Comparison of ENCODE assay signal across 8 mouse cellular contexts in the genomic region with DNA sequence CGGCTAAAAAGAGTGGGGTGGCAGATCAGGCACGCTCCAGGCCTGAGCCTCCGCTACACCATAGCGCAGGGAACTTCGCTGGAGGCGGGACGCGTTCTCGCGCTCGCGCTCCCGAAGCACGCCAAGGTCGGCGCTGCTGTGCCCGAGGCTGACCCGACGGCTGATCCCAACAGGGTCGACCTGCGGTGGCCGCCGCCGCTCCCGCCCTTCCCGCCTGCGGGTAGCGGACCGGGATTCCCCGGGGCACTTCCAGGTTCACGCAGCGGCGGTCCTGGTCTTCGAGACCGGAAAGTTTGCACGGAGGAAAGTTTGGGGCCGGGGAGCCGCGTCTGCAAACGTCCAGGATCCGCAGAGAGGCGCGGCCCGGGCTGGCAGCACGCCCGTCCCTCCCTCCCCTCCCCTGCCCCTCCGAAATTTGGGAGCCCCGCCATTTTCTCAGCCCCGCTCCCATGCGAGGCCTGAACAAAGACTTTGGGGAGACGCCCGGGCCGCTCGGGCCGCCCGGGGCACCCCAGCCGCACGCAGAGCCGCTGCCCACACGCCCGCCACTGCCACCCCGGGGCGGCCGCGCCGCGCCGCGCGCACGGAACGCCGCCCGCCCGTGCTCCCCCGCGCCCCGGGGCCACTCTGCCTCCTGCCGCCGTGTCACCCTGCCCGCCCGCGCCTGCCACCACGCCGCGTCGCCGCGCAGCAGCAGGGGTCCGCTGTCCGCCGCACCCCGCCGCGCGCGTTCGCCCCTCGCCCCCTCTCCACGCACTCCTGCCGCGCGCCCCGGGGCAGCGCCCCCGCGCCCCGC. TPM values are rescaled to one million over a fixed set of nuclear protein-coding genes. Genes with fewer than 3 reads are reported as not detected.
DNase-seq lines count a peak whose midpoint lies in the region; ATAC-seq and TF ChIP-seq lines count a peak whose summit lies in the region.

No protein-coding gene starts in this region.

- no peak for TF ChIP-seq POLR2A in bone marrow macrophage, adult 2 months (IDR thresholded peaks at IDR 0.05; ENCODE audit: borderline replicate concordance, low read depth, low read length)

- no peak; the same call in 1 of the 2 replicates for ATAC-seq in forebrain, embryonic 16.5 days
- ATAC-seq in hindbrain, postnatal 0 days: no peak
- peak; percentile 51 for ATAC-seq in liver, embryonic 15.5 days (ENCODE audit: insufficient read depth)
- ATAC-seq in neural tube, embryonic 12.5 days (ENCODE audit: low FRiP score, low read depth): peak; percentile 39; the same call in 1 of the 2 replicates

- WGBS in forebrain, embryonic 16.5 days: under 1% methylated on average over 83 of the region's 108 CpGs
- under 1% methylated on average over 69 of the region's 108 CpGs for WGBS in hindbrain, postnatal 0 days
- 1% methylated on average over 103 of the region's 108 CpGs for WGBS in liver, embryonic 15.5 days (ENCODE audit: insufficient replicate concordance)
- under 1% methylated on average over 92 of the region's 108 CpGs for WGBS in neural tube, embryonic 12.5 days

- no peak overlapping the region for H3K27ac ChIP-seq in bone marrow macrophage, adult 2 months (ENCODE audit: insufficient read depth, low read depth, low read length)
- peak overlapping the region; percentile 99 for H3K27ac ChIP-seq in forebrain, embryonic 16.5 days (ENCODE audit: low read length)
- peak overlapping the region; percentile 93 for H3K27ac ChIP-seq in hindbrain, postnatal 0 days
- H3K27ac ChIP-seq in liver, embryonic 15.5 days (replicated peaks): peak overlapping the region; percentile 51; the same call in 1 of the 2 replicates
- H3K27ac ChIP-seq in neural tube, embryonic 12.5 days: no peak overlapping the region

- peaks cover 2% of the 10 kb centered on the region; the same call in 1 of the 2 replicates for H3K4me1 ChIP-seq in bone marrow macrophage, adult 2 months (ENCODE audit: control insufficient read depth, insufficient read depth, low read length)
- H3K4me1 ChIP-seq in forebrain, embryonic 16.5 days (replicated peaks; ENCODE audit: control insufficient read depth, insufficient read depth, low read length): peaks cover 58% of the 10 kb centered on the region
- peaks cover 12% of the 10 kb centered on the region for H3K4me1 ChIP-seq in hindbrain, postnatal 0 days (ENCODE audit: insufficient read depth, low read length)
- H3K4me1 ChIP-seq in liver, embryonic 15.5 days (replicated peaks): peaks cover 33% of the 10 kb centered on the region
- H3K4me1 ChIP-seq in neural tube, embryonic 12.5 days: peaks cover 25% of the 10 kb centered on the region

- H3K36me3 ChIP-seq in forebrain, embryonic 16.5 days (ENCODE audit: control insufficient read depth, insufficient read depth): no peaks in the 10 kb centered on the region
- no peaks in the 10 kb centered on the region for H3K36me3 ChIP-seq in hindbrain, postnatal 0 days (ENCODE audit: insufficient read depth, low read length)
- H3K36me3 ChIP-seq in liver, embryonic 15.5 days (replicated peaks): no peaks in the 10 kb centered on the region
- no peaks in the 10 kb centered on the region for H3K36me3 ChIP-seq in neural tube, embryonic 12.5 days

- TF ChIP-seq CTCF in bone marrow macrophage, adult 2 months (IDR thresholded peaks at IDR 0.05; ENCODE audit: low read depth, low read length): no peak
- no peak for TF ChIP-seq CTCF in hindbrain, postnatal 0 days (IDR thresholded peaks at IDR 0.05; ENCODE audit: low read depth)

- peak overlapping the region; percentile 98 for H3K9ac ChIP-seq in forebrain, embryonic 16.5 days (replicated peaks; ENCODE audit: low read depth, low read length)
- H3K9ac ChIP-seq in hindbrain, postnatal 0 days (replicated peaks; ENCODE audit: low read length): peak overlapping the region; percentile 97
- peak overlapping the region; percentile 69 for H3K9ac ChIP-seq in liver, embryonic 15.5 days
- peak overlapping the region; percentile 75 for H3K9ac ChIP-seq in neural tube, embryonic 12.5 days

- peak; percentile 31 for DNase-seq in thymus, postnatal 14 days
- DNase-seq in thymus, postnatal 0 days (ENCODE audit: low spot score): no peak
- DNase-seq in hindbrain, postnatal 0 days (ENCODE audit: low spot score): peak; percentile 67
- no peak for DNase-seq in frontal cortex, adult 2 months (ENCODE audit: extremely low spot score in 1 of 2, low spot score in 1 of 2)

- H3K27me3 ChIP-seq in forebrain, embryonic 16.5 days (replicated peaks; ENCODE audit: control insufficient read depth, insufficient read depth, low read length): no peaks in the 10 kb centered on the region
- H3K27me3 ChIP-seq in hindbrain, postnatal 0 days (ENCODE audit: insufficient read depth, low read length): peaks cover 5% of the 10 kb centered on the region; the same call in 1 of the 2 replicates
- H3K27me3 ChIP-seq in liver, embryonic 15.5 days: peaks cover 95% of the 10 kb centered on the region
- peaks cover 93% of the 10 kb centered on the region for H3K27me3 ChIP-seq in neural tube, embryonic 12.5 days (replicated peaks)

- no peaks in the 10 kb centered on the region for H3K9me3 ChIP-seq in forebrain, embryonic 16.5 days (ENCODE audit: control insufficient read depth, low read length)
- H3K9me3 ChIP-seq in hindbrain, postnatal 0 days (ENCODE audit: low read length): no peaks in the 10 kb centered on the region
- H3K9me3 ChIP-seq in liver, embryonic 15.5 days (replicated peaks): no peaks in the 10 kb centered on the region
- H3K9me3 ChIP-seq in neural tube, embryonic 12.5 days: no peaks in the 10 kb centered on the region

- peak overlapping the region; percentile 66 for H3K4me3 ChIP-seq in bone marrow macrophage, adult 2 months (ENCODE audit: insufficient read depth, low read length)
- peak overlapping the region; percentile 76 for H3K4me3 ChIP-seq in forebrain, embryonic 16.5 days (replicated peaks; ENCODE audit: low read length)
- H3K4me3 ChIP-seq in hindbrain, postnatal 0 days (ENCODE audit: low read length): peak overlapping the region; percentile 83
- H3K4me3 ChIP-seq in liver, embryonic 15.5 days (replicated peaks): peak overlapping the region; percentile 70
- peak overlapping the region; percentile 65 for H3K4me3 ChIP-seq in neural tube, embryonic 12.5 days

- H3K4me2 ChIP-seq in forebrain, embryonic 16.5 days (ENCODE audit: low read length): peak overlapping the region; percentile 73
- peak overlapping the region; percentile 80 for H3K4me2 ChIP-seq in hindbrain, postnatal 0 days (ENCODE audit: low read depth, low read length)
- peak overlapping the region; percentile 97 for H3K4me2 ChIP-seq in liver, embryonic 15.5 days
- peak overlapping the region; percentile 66 for H3K4me2 ChIP-seq in neural tube, embryonic 12.5 days (replicated peaks)

RNA-seq across cellular contexts. Expression of gene Nfix, which starts 0.8 kb away (rescaled TPM):
- 7.2 and 11.7 TPM in 2 replicates for polyA plus RNA-seq in thymus, postnatal 0 days (2015; fragmentation: Nextera tagmentation; extraction: Ambion mirVana)
- 8.3 and 12.5 TPM in 2 replicates for polyA plus RNA-seq in bone marrow macrophage, adult 2 months (2012; ENCODE audit: insufficient read depth, insufficient read length, missing spikeins)
- 440 and 546 TPM in 2 replicates for polyA plus RNA-seq in forebrain, embryonic 16.5 days (2015; fragmentation: Nextera tagmentation; extraction: Ambion mirVana)
- 90.4 and 92.5 TPM in 2 replicates for total RNA-seq in hindbrain, postnatal 0 days (2014; rRNA removed)
- polyA plus RNA-seq in hindbrain, postnatal 0 days (2015; fragmentation: Nextera tagmentation; extraction: Ambion mirVana): 123 and 126 TPM in 2 replicates
- 2.1 and 2.8 TPM in 2 replicates for polyA plus RNA-seq in liver, embryonic 15.5 days (2015; fragmentation: Nextera tagmentation; extraction: Ambion mirVana)
- polyA plus RNA-seq in neural tube, embryonic 12.5 days (2016; fragmentation: Nextera tagmentation; extraction: Ambion mirVana): 8.4 and 11.2 TPM in 2 replicates
- 51.3 and 61.3 TPM in 2 replicates for polyA plus RNA-seq in frontal cortex, adult 2 months (2012; rRNA removed)

RNA-seq across cellular contexts. Expression of gene Dand5, which starts 23.3 kb away (rescaled TPM):
- polyA plus RNA-seq in thymus, postnatal 0 days (2015; fragmentation: Nextera tagmentation; extraction: Ambion mirVana): 4.0 and 4.4 TPM in 2 replicates
- polyA plus RNA-seq in bone marrow macrophage, adult 2 months (2012; ENCODE audit: insufficient read depth, insufficient read length, missing spikeins): 3.3 and 5.4 TPM in 2 replicates
- polyA plus RNA-seq in forebrain, embryonic 16.5 days (2015; fragmentation: Nextera tagmentation; extraction: Ambion mirVana): 8.2 and 8.7 TPM in 2 replicates
- 6.6 and 7.2 TPM in 2 replicates for total RNA-seq in hindbrain, postnatal 0 days (2014; rRNA removed)
- 12.3 and 12.5 TPM in 2 replicates for polyA plus RNA-seq in hindbrain, postnatal 0 days (2015; fragmentation: Nextera tagmentation; extraction: Ambion mirVana)
- polyA plus RNA-seq in liver, embryonic 15.5 days (2015; fragmentation: Nextera tagmentation; extraction: Ambion mirVana): 2.9 and 3.4 TPM in 2 replicates
- 6.5 and 8.3 TPM in 2 replicates for polyA plus RNA-seq in neural tube, embryonic 12.5 days (2016; fragmentation: Nextera tagmentation; extraction: Ambion mirVana)
- 14.6 and 15.5 TPM in 2 replicates for polyA plus RNA-seq in frontal cortex, adult 2 months (2012; rRNA removed)

RNA-seq across cellular contexts. Expression of gene Gadd45gip1, which starts 32.0 kb away (rescaled TPM):
- polyA plus RNA-seq in thymus, postnatal 0 days (2015; fragmentation: Nextera tagmentation; extraction: Ambion mirVana): 56.4 and 57.4 TPM in 2 replicates
- 12.7 and 13.9 TPM in 2 replicates for polyA plus RNA-seq in bone marrow macrophage, adult 2 months (2012; ENCODE audit: insufficient read depth, insufficient read length, missing spikeins)
- polyA plus RNA-seq in forebrain, embryonic 16.5 days (2015; fragmentation: Nextera tagmentation; extraction: Ambion mirVana): 31.3 and 34.3 TPM in 2 replicates
- total RNA-seq in hindbrain, postnatal 0 days (2014; rRNA removed): 33.0 and 34.1 TPM in 2 replicates
- polyA plus RNA-seq in hindbrain, postnatal 0 days (2015; fragmentation: Nextera tagmentation; extraction: Ambion mirVana): 43.4 and 45.3 TPM in 2 replicates
- polyA plus RNA-seq in liver, embryonic 15.5 days (2015; fragmentation: Nextera tagmentation; extraction: Ambion mirVana): 42.4 and 44.9 TPM in 2 replicates
- 39.7 and 40.1 TPM in 2 replicates for polyA plus RNA-seq in neural tube, embryonic 12.5 days (2016; fragmentation: Nextera tagmentation; extraction: Ambion mirVana)
- 28.0 and 30.9 TPM in 2 replicates for polyA plus RNA-seq in frontal cortex, adult 2 months (2012; rRNA removed)

RNA-seq across cellular contexts. Expression of gene Rad23a, which starts 41.1 kb away (rescaled TPM):
- 120 and 141 TPM in 2 replicates for polyA plus RNA-seq in thymus, postnatal 0 days (2015; fragmentation: Nextera tagmentation; extraction: Ambion mirVana)
- polyA plus RNA-seq in bone marrow macrophage, adult 2 months (2012; ENCODE audit: insufficient read depth, insufficient read length, missing spikeins): 49.1 and 54.0 TPM in 2 replicates
- polyA plus RNA-seq in forebrain, embryonic 16.5 days (2015; fragmentation: Nextera tagmentation; extraction: Ambion mirVana): 84.8 and 86.5 TPM in 2 replicates
- total RNA-seq in hindbrain, postnatal 0 days (2014; rRNA removed): 62.5 and 68.1 TPM in 2 replicates
- 90.6 and 98.0 TPM in 2 replicates for polyA plus RNA-seq in hindbrain, postnatal 0 days (2015; fragmentation: Nextera tagmentation; extraction: Ambion mirVana)
- polyA plus RNA-seq in liver, embryonic 15.5 days (2015; fragmentation: Nextera tagmentation; extraction: Ambion mirVana): 293 and 323 TPM in 2 replicates
- 89.7 and 94.8 TPM in 2 replicates for polyA plus RNA-seq in neural tube, embryonic 12.5 days (2016; fragmentation: Nextera tagmentation; extraction: Ambion mirVana)
- 75.2 and 80.5 TPM in 2 replicates for polyA plus RNA-seq in frontal cortex, adult 2 months (2012; rRNA removed)

RNA-seq across cellular contexts. Expression of gene Calr, which starts 47.4 kb away (rescaled TPM):
- 383 and 479 TPM in 2 replicates for polyA plus RNA-seq in thymus, postnatal 0 days (2015; fragmentation: Nextera tagmentation; extraction: Ambion mirVana)
- polyA plus RNA-seq in bone marrow macrophage, adult 2 months (2012; ENCODE audit: insufficient read depth, insufficient read length, missing spikeins): 674 and 696 TPM in 2 replicates
- 610 and 631 TPM in 2 replicates for polyA plus RNA-seq in forebrain, embryonic 16.5 days (2015; fragmentation: Nextera tagmentation; extraction: Ambion mirVana)
- 350 and 359 TPM in 2 replicates for total RNA-seq in hindbrain, postnatal 0 days (2014; rRNA removed)
- polyA plus RNA-seq in hindbrain, postnatal 0 days (2015; fragmentation: Nextera tagmentation; extraction: Ambion mirVana): 418 and 457 TPM in 2 replicates
- polyA plus RNA-seq in liver, embryonic 15.5 days (2015; fragmentation: Nextera tagmentation; extraction: Ambion mirVana): 471 and 504 TPM in 2 replicates
- 753 and 769 TPM in 2 replicates for polyA plus RNA-seq in neural tube, embryonic 12.5 days (2016; fragmentation: Nextera tagmentation; extraction: Ambion mirVana)
- 561 and 590 TPM in 2 replicates for polyA plus RNA-seq in frontal cortex, adult 2 months (2012; rRNA removed)

Comparison
In these comparisons a context has a peak if more than half of its experiments do, and no peak if none do; other contexts are left out.
1. DNase-seq: peak in thymus, postnatal 14 days (single experiment) and hindbrain, postnatal 0 days (single experiment); none in thymus, postnatal 0 days (single experiment) and frontal cortex, adult 2 months (0 of 2).
2. H3K27ac ChIP-seq: peak in forebrain, embryonic 16.5 days (single experiment), hindbrain, postnatal 0 days (single experiment) and liver, embryonic 15.5 days (single experiment); none in bone marrow macrophage, adult 2 months (single experiment) and neural tube, embryonic 12.5 days (single experiment).
3. ATAC-seq: peak in liver, embryonic 15.5 days (single experiment) and neural tube, embryonic 12.5 days (single experiment); none in forebrain, embryonic 16.5 days (single experiment) and hindbrain, postnatal 0 days (single experiment).
4. Peak in every context shown above with its lines, with median percentiles within 50 percentile points of each other: H3K4me3 ChIP-seq, H3K4me2 ChIP-seq and H3K9ac ChIP-seq.